Mouse (Mus musculus) MEL (cell line): Measurements from ENCODE around the gene Cyb5d1. TPM values are rescaled to one million over a fixed set of nuclear protein-coding genes. Genes with fewer than 3 reads are reported as not detected.

ENCODE experiments used
- DNase-seq: peaks from one replicate; pipeline ENCODE4 v3.0.0; 2011; ENCODE audit warnings: low read depth, low spot score
- H3K27ac ChIP-seq: 2 replicates; pipeline ENCODE4 v1.5.1; 2012; ENCODE audit warnings: low read depth, mild to moderate bottlenecking, control low read depth, low read length, moderate library complexity; ENCODE audit not compliant: control insufficient read depth
- H3K27me3 ChIP-seq, 2 experiments: fragments of 150-350 bp in 1 of 2; sonication (generic) in 1 of 2; 2 replicates each; pipeline ENCODE4 v1.6.1; 2012; ENCODE audit warnings: low read length in 2 of 2, mild to moderate bottlenecking in 2 of 2, improper control_type of control experiment in 1 of 2, moderate library complexity in 1 of 2; ENCODE audit not compliant: insufficient read depth in 2 of 2, control insufficient read depth in 1 of 2
- H3K36me3 ChIP-seq, 2 experiments: 2 replicates each; pipeline ENCODE4 v1.6.1; 2012 to 2014; ENCODE audit warnings: low read length in 2 of 2, improper control_type of control experiment in 1 of 2, inconsistent platforms in 1 of 2, mild to moderate bottlenecking in 1 of 2; ENCODE audit not compliant: insufficient read depth in 2 of 2, control insufficient read depth in 1 of 2
- H3K4me1 ChIP-seq, 2 experiments: fragments of 150-350 bp in 1 of 2; sonication (generic) in 1 of 2; 2 replicates each; pipeline ENCODE4 v1.6.1; 2012; ENCODE audit warnings: low read length in 2 of 2, improper control_type of control experiment in 1 of 2, mild to moderate bottlenecking in 1 of 2; ENCODE audit not compliant: insufficient read depth in 2 of 2, control insufficient read depth in 1 of 2
- H3K4me3 ChIP-seq, 2 experiments: fragments of 150-350 bp in 1 of 2; sonication (generic) in 1 of 2; 2 replicates each; pipeline ENCODE4 v1.5.1; 2012; ENCODE audit warnings: low read depth in 2 of 2, low read length in 2 of 2, mild to moderate bottlenecking in 2 of 2, moderate library complexity in 2 of 2, control low read depth in 1 of 2, improper control_type of control experiment in 1 of 2; ENCODE audit not compliant: control insufficient read depth in 1 of 2, insufficient read depth in 1 of 2
- H3K79me2 ChIP-seq: 2 replicates; pipeline ENCODE4 v1.6.1; 2012; ENCODE audit warnings: mild to moderate bottlenecking, low read length, moderate library complexity; ENCODE audit not compliant: control insufficient read depth, poor library complexity, insufficient read depth
- H3K9ac ChIP-seq: 2 replicates; pipeline ENCODE4 v1.6.1; 2012; ENCODE audit warnings: low read depth, mild to moderate bottlenecking, control low read depth, low read length, moderate library complexity; ENCODE audit not compliant: control insufficient read depth, poor library complexity, severe bottlenecking
- H3K9me3 ChIP-seq: fragments of 150-350 bp; sonication (generic); replicated peaks from 2 replicates; pipeline ENCODE4 v1.6.1; 2012; ENCODE audit warnings: mild to moderate bottlenecking, low read length, improper control_type of control experiment, moderate library complexity; ENCODE audit not compliant: insufficient read depth
- CTCF ChIP-seq, 3 experiments: IDR thresholded peaks in 2 of 3; conservative IDR thresholded peaks in 1 of 3; 2 replicates each; pipeline ENCODE4 v1.5.1; 2011 to 2012; ENCODE audit warnings: low read length in 3 of 3, low read depth in 2 of 3, mild to moderate bottlenecking in 2 of 3, improper control_type of control experiment in 1 of 3, inconsistent platforms in 1 of 3, mixed read lengths in 1 of 3, moderate library complexity in 1 of 3; ENCODE audit not compliant: control insufficient read depth in 1 of 3, insufficient read depth in 1 of 3, poor library complexity in 1 of 3, severe bottlenecking in 1 of 3
- ELF1 ChIP-seq: IDR thresholded peaks from 2 replicates; pipeline ENCODE4 v1.6.1; 2014; ENCODE audit warnings: low read depth, mild to moderate bottlenecking, inconsistent platforms, low read length, improper control_type of control experiment, moderate library complexity
- ETS1 ChIP-seq: IDR thresholded peaks from 2 replicates; pipeline ENCODE4 v1.6.1; 2012; ENCODE audit warnings: low read depth, mild to moderate bottlenecking, inconsistent platforms, low read length, improper control_type of control experiment, moderate library complexity
- KAT2A ChIP-seq: conservative IDR thresholded peaks from 2 replicates; pipeline ENCODE4 v1.6.1; 2012; ENCODE audit warnings: low read depth, low read length, improper control_type of control experiment, inconsistent platforms
- MEF2A ChIP-seq: IDR thresholded peaks from 2 replicates; pipeline ENCODE4 v1.6.1; 2014; ENCODE audit warnings: low read depth, mild to moderate bottlenecking, inconsistent platforms, low read length, improper control_type of control experiment; ENCODE audit not compliant: poor library complexity, insufficient replicate concordance, severe bottlenecking; ENCODE audit errors: extremely low read depth
- POLR2A ChIP-seq, 2 experiments: IDR thresholded peaks; 2 replicates each; pipeline ENCODE4 v1.6.1; 2011 to 2012; ENCODE audit warnings: low read length in 2 of 2, mild to moderate bottlenecking in 2 of 2, control low read depth in 1 of 2, improper control_type of control experiment in 1 of 2, low read depth in 1 of 2, moderate library complexity in 1 of 2; ENCODE audit not compliant: control insufficient read depth in 1 of 2, insufficient read depth in 1 of 2, poor library complexity in 1 of 2
- RAD21 ChIP-seq: IDR thresholded peaks from 2 replicates; pipeline ENCODE4 v1.6.1; 2011; ENCODE audit warnings: mild to moderate bottlenecking, low read depth, low read length, improper control_type of control experiment
- RCOR1 ChIP-seq: IDR thresholded peaks from 2 replicates; pipeline ENCODE4 v1.6.1; 2012; ENCODE audit warnings: low read depth, mild to moderate bottlenecking, inconsistent platforms, low read length, improper control_type of control experiment
- SMC3 ChIP-seq: IDR thresholded peaks from 2 replicates; pipeline ENCODE4 v1.6.1; 2011; ENCODE audit warnings: low read depth, low read length, improper control_type of control experiment
- UBTF ChIP-seq: IDR thresholded peaks from 2 replicates; pipeline ENCODE4 v1.6.1; 2012; ENCODE audit warnings: low read depth, mild to moderate bottlenecking, inconsistent platforms, low read length, improper control_type of control experiment, moderate library complexity, borderline replicate concordance; ENCODE audit not compliant: insufficient read depth
- ZC3H11A ChIP-seq: IDR thresholded peaks from 2 replicates; pipeline ENCODE4 v1.6.1; 2012; ENCODE audit warnings: low read depth, mild to moderate bottlenecking, inconsistent platforms, low read length, improper control_type of control experiment
- ZKSCAN1 ChIP-seq: IDR thresholded peaks from 2 replicates; pipeline ENCODE4 v1.6.1; 2012; ENCODE audit warnings: low read depth, mild to moderate bottlenecking, inconsistent platforms, low read length, improper control_type of control experiment, moderate library complexity
- ZNF384 ChIP-seq: IDR thresholded peaks from 2 replicates; pipeline ENCODE4 v1.6.1; 2012; ENCODE audit warnings: low read depth, mild to moderate bottlenecking, inconsistent platforms, low read length, improper control_type of control experiment
- polyA plus RNA-seq, 2 experiments: library from polyadenylated mRNA; stranded (reverse) in 1 of 2; unstranded in 1 of 2; fragments of >175 nt in 1 of 2; fragments of >200 nt in 1 of 2; gene quantifications; 2 replicates each; pipeline versions ENCODE4 v1.2.1 to v1.2.4; 2012; ENCODE audit warnings: low replicate concordance in 2 of 2, low read depth in 1 of 2; ENCODE audit not compliant: insufficient read length in 2 of 2, insufficient read depth in 1 of 2, missing spikeins in 1 of 2
- total RNA-seq: library from RNA; depleted of rRNA; stranded (reverse); fragments of 300-350 nt; gene quantifications from 2 replicates; pipeline ENCODE4 v1.2.3, GENCODE M21; 2012

Gene Cyb5d1
- total and polyA plus RNA-seq, 3 experiments = 21.3 to 39.6 TPM; not detected in 1

- H3K4me1 ChIP-seq = no peaks in the 10 kb centered on the region
- H3K79me2 ChIP-seq = peaks cover 5% of the 10 kb centered on the region
- H3K4me3 ChIP-seq = no peak overlapping the region
- no peaks in the 10 kb centered on the region for H3K9me3 ChIP-seq
- no peaks in the 10 kb centered on the region; a peak in 1 of 4 replicates for H3K36me3 ChIP-seq
- H3K9ac ChIP-seq = no peak overlapping the region
- TF ChIP-seq POLR2A (IDR thresholded peaks at IDR 0.05; ENCODE audit: control insufficient read depth in 1 of 2, insufficient read depth in 1 of 2, low read depth in 1 of 2, low read length in 2 of 2, poor library complexity in 1 of 2) (0 out of 4 replicates have a peak, but pooled peaks of 1 of the 2 experiments have one; percentile 6), RAD21 (no peak)
- TF ChIP-seq, all 39 proteins: peak for 1
- no peaks in the 10 kb centered on the region for H3K27me3 ChIP-seq
- H3K27ac ChIP-seq = no peak overlapping the region
- no peak for DNase-seq
These were observed 5.7 kb downstream of the Cyb5d1 start for GRCm38 (mm10) chr11:69389531-69390399.

DNA sequence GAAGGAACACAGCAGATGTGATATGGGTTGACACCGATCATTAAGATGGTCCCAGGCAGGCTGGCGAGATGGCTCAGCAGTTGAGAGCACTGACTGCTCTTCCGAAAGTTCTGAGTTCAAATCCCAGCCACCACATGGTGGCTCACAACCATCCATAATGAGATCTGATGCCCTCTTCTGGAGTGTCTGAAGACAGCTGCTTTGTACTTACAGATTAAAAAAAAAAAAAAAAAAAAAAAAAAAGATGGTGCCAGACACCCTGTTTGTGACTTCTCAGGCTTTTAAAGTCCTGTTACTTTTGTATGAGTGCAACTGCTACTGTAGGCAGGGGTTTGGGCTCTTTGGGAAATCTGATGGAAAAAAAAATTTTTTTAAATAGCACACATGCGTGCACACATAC, 6.8 kb downstream of the Cyb5d1 start:
- Histone ChIP-seq H3K36me3 (no peaks in the 10 kb centered on the region; a peak in 1 of 4 replicates), H3K9me3 (no peaks in the 10 kb centered on the region), H3K4me1 (no peaks in the 10 kb centered on the region), H3K4me3 (no peak overlapping the region), H3K9ac (no peak overlapping the region), H3K27me3 (no peaks in the 10 kb centered on the region), H3K27ac (no peak overlapping the region), H3K79me2 (no peaks in the 10 kb centered on the region)
- peak; percentile 19; the same call in 1 of the 2 replicates for TF ChIP-seq SMC3
- peak in 1 of 3 experiments; percentile 16; a peak in 2 of 6 replicates for TF ChIP-seq CTCF (IDR thresholded peaks at IDR 0.05 in 2 of 3, conservative IDR thresholded peaks at IDR 0.05 in 1 of 3; ENCODE audit: control insufficient read depth in 1 of 3, insufficient read depth in 1 of 3, low read depth in 2 of 3, low read length in 3 of 3, poor library complexity in 1 of 3, severe bottlenecking in 1 of 3)
- TF ChIP-seq ZC3H11A = no peak
- TF ChIP-seq ZNF384 = peak; percentile 84
- no peak for DNase-seq

DNA sequence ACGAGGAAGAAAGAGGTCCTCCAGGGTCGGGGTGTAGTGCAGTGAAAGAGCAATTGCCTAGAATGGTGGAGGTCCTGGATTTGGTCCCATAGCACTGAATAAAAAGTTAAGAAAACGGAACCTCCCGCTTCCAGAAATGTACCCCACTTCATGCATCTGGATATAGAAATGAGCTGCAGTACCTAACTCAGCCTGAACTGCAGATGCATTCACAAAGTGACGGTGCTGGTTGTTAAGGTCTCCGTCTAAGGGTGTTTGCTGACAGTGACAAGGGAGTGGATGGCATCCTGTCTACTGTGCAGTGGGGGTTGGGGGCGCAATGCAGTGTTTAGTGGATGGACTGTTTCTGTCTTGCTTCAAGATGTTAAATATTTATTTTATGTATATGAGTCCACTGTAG, 8.7 kb downstream of the Cyb5d1 start:
- H3K4me3 ChIP-seq = no peak overlapping the region
- TF ChIP-seq UBTF = no peak
- TF ChIP-seq ETS1 = no peak
- TF ChIP-seq CTCF (IDR thresholded peaks at IDR 0.05 in 2 of 3, conservative IDR thresholded peaks at IDR 0.05 in 1 of 3; ENCODE audit: control insufficient read depth in 1 of 3, insufficient read depth in 1 of 3, low read depth in 2 of 3, low read length in 3 of 3, poor library complexity in 1 of 3, severe bottlenecking in 1 of 3) = no peak
- TF ChIP-seq SMC3 = no peak
- no peak for TF ChIP-seq MEF2A
- TF ChIP-seq ELF1 = no peak
- no peak for TF ChIP-seq KAT2A
- no peak for TF ChIP-seq ZKSCAN1
- no peak for TF ChIP-seq RCOR1
- TF ChIP-seq RAD21 = no peak
- no peaks in the 10 kb centered on the region; a peak in 1 of 4 replicates for H3K36me3 ChIP-seq
- H3K27ac ChIP-seq = no peak overlapping the region
- H3K4me1 ChIP-seq = no peaks in the 10 kb centered on the region
- no peaks in the 10 kb centered on the region for H3K9me3 ChIP-seq
- no peak overlapping the region for H3K9ac ChIP-seq
- no peak for DNase-seq
- H3K79me2 ChIP-seq = no peaks in the 10 kb centered on the region
- H3K27me3 ChIP-seq = no peaks in the 10 kb centered on the region
